Mouse (Mus musculus): Measurements from ENCODE around the gene Hip1. TPM values are rescaled to one million over a fixed set of nuclear protein-coding genes. Genes with fewer than 3 reads are reported as not detected.

The Hip1 gene
- polyA plus RNA-seq, 1 experiment from 2014 or later = 5.9 TPM

- ATAC-seq = 0 out of 2 replicates have a peak, but pooled peaks have one; percentile 25
- Histone ChIP-seq H3K4me1 (replicated peaks; ENCODE audit: control insufficient read depth, insufficient read depth, low read length) (no peaks in the 10 kb centered on the region), H3K27me3 (replicated peaks; ENCODE audit: control insufficient read depth, insufficient read depth, low read length) (no peaks in the 10 kb centered on the region), H3K36me3 (ENCODE audit: control insufficient read depth, insufficient read depth) (no peaks in the 10 kb centered on the region), H3K4me3 (ENCODE audit: low read depth, low read length) (no peak overlapping the region), H3K27ac (ENCODE audit: low read depth, low read length) (no peak overlapping the region), H3K9ac (ENCODE audit: low read depth, low read length) (no peak overlapping the region), H3K4me2 (replicated peaks; ENCODE audit: low read depth) (no peak overlapping the region), H3K9me3 (ENCODE audit: control insufficient read depth) (no peaks in the 10 kb centered on the region)
- WGBS = 71% methylated on average over 4 of the region's 4 CpGs
- no peak for TF ChIP-seq CTCF (IDR thresholded peaks at IDR 0.05; ENCODE audit: low read depth)
Observed at GRCm38 (mm10) chr5:135537326-135537725, 7.6 kb downstream of the Hip1 start.

GRCm38 (mm10) chr5:135535867-135536266 is 9.1 kb downstream of the Hip1 start:
- Histone ChIP-seq H3K4me3 (ENCODE audit: low read depth, low read length) (no peak overlapping the region), H3K4me1 (replicated peaks; ENCODE audit: control insufficient read depth, insufficient read depth, low read length) (no peaks in the 10 kb centered on the region), H3K9me3 (ENCODE audit: control insufficient read depth) (no peaks in the 10 kb centered on the region), H3K27ac (ENCODE audit: low read depth, low read length) (no peak overlapping the region), H3K4me2 (replicated peaks; ENCODE audit: low read depth) (no peak overlapping the region), H3K36me3 (ENCODE audit: control insufficient read depth, insufficient read depth) (no peaks in the 10 kb centered on the region), H3K27me3 (replicated peaks; ENCODE audit: control insufficient read depth, insufficient read depth, low read length) (no peaks in the 10 kb centered on the region), H3K9ac (ENCODE audit: low read depth, low read length) (no peak overlapping the region)
- TF ChIP-seq CTCF (IDR thresholded peaks at IDR 0.05; ENCODE audit: low read depth) = no peak
- no peak for ATAC-seq

- Histone ChIP-seq H3K9ac (ENCODE audit: low read depth, low read length) (no peak overlapping the region), H3K4me2 (replicated peaks; ENCODE audit: low read depth) (no peak overlapping the region), H3K27ac (ENCODE audit: low read depth, low read length) (no peak overlapping the region), H3K4me1 (replicated peaks; ENCODE audit: control insufficient read depth, insufficient read depth, low read length) (no peaks in the 10 kb centered on the region), H3K27me3 (replicated peaks; ENCODE audit: control insufficient read depth, insufficient read depth, low read length) (no peaks in the 10 kb centered on the region), H3K4me3 (ENCODE audit: low read depth, low read length) (no peak overlapping the region), H3K9me3 (ENCODE audit: control insufficient read depth) (no peaks in the 10 kb centered on the region), H3K36me3 (ENCODE audit: control insufficient read depth, insufficient read depth) (no peaks in the 10 kb centered on the region)
- ATAC-seq = no peak
- 57% methylated on average over 10 of the region's 10 CpGs for WGBS
- no peak for TF ChIP-seq CTCF (IDR thresholded peaks at IDR 0.05; ENCODE audit: low read depth)
Observed at GRCm38 (mm10) chr5:135533431-135533830, 11.5 kb downstream of the Hip1 start.

GRCm38 (mm10) chr5:135531306-135531845 is 13.5 kb downstream of the Hip1 start:
- Histone ChIP-seq H3K9ac (ENCODE audit: low read depth, low read length) (no peak overlapping the region), H3K36me3 (ENCODE audit: control insufficient read depth, insufficient read depth) (no peaks in the 10 kb centered on the region), H3K9me3 (ENCODE audit: control insufficient read depth) (no peaks in the 10 kb centered on the region), H3K27me3 (replicated peaks; ENCODE audit: control insufficient read depth, insufficient read depth, low read length) (no peaks in the 10 kb centered on the region), H3K4me1 (replicated peaks; ENCODE audit: control insufficient read depth, insufficient read depth, low read length) (no peaks in the 10 kb centered on the region), H3K27ac (ENCODE audit: low read depth, low read length) (no peak overlapping the region), H3K4me2 (replicated peaks; ENCODE audit: low read depth) (no peak overlapping the region), H3K4me3 (ENCODE audit: low read depth, low read length) (no peak overlapping the region)
- no peak for ATAC-seq
- no peak for TF ChIP-seq CTCF (IDR thresholded peaks at IDR 0.05; ENCODE audit: low read depth)
- 65% methylated on average over 11 of the region's 11 CpGs for WGBS

- no peaks in the 10 kb centered on the region for H3K27me3 ChIP-seq (replicated peaks; ENCODE audit: control insufficient read depth, insufficient read depth, low read length)
- H3K4me3 ChIP-seq (ENCODE audit: low read depth, low read length) = no peak overlapping the region
- H3K4me1 ChIP-seq (replicated peaks; ENCODE audit: control insufficient read depth, insufficient read depth, low read length) = no peaks in the 10 kb centered on the region
- 83% methylated on average over 2 of the region's 2 CpGs for WGBS
- H3K27ac ChIP-seq (ENCODE audit: low read depth, low read length) = no peak overlapping the region
- TF ChIP-seq CTCF (IDR thresholded peaks at IDR 0.05; ENCODE audit: low read depth) = no peak
- no peak for ATAC-seq
- no peak overlapping the region for H3K9ac ChIP-seq (ENCODE audit: low read depth, low read length)
- H3K9me3 ChIP-seq (ENCODE audit: control insufficient read depth) = no peaks in the 10 kb centered on the region
- H3K4me2 ChIP-seq (replicated peaks; ENCODE audit: low read depth) = no peak overlapping the region
- H3K36me3 ChIP-seq (ENCODE audit: control insufficient read depth, insufficient read depth) = no peaks in the 10 kb centered on the region
Observed at GRCm38 (mm10) chr5:135529964-135530363, 15.0 kb downstream of the Hip1 start.

GRCm38 (mm10) chr5:135529310-135529709 is 15.6 kb downstream of the Hip1 start:
- Histone ChIP-seq H3K4me2 (replicated peaks; ENCODE audit: low read depth) (no peak overlapping the region), H3K9ac (ENCODE audit: low read depth, low read length) (no peak overlapping the region), H3K4me3 (ENCODE audit: low read depth, low read length) (no peak overlapping the region), H3K27ac (ENCODE audit: low read depth, low read length) (no peak overlapping the region), H3K9me3 (ENCODE audit: control insufficient read depth) (no peaks in the 10 kb centered on the region), H3K27me3 (replicated peaks; ENCODE audit: control insufficient read depth, insufficient read depth, low read length) (no peaks in the 10 kb centered on the region), H3K36me3 (ENCODE audit: control insufficient read depth, insufficient read depth) (no peaks in the 10 kb centered on the region), H3K4me1 (replicated peaks; ENCODE audit: control insufficient read depth, insufficient read depth, low read length) (no peaks in the 10 kb centered on the region)
- TF ChIP-seq CTCF (IDR thresholded peaks at IDR 0.05; ENCODE audit: low read depth) = peak; percentile 60
- 87% methylated on average over 3 of the region's 3 CpGs for WGBS
- ATAC-seq = no peak

GRCm38 (mm10) chr5:135527986-135528385 is 16.9 kb downstream of the Hip1 start:
- H3K4me2 ChIP-seq (replicated peaks; ENCODE audit: low read depth) = no peak overlapping the region
- no peaks in the 10 kb centered on the region for H3K27me3 ChIP-seq (replicated peaks; ENCODE audit: control insufficient read depth, insufficient read depth, low read length)
- no peak overlapping the region for H3K9ac ChIP-seq (ENCODE audit: low read depth, low read length)
- H3K9me3 ChIP-seq (ENCODE audit: control insufficient read depth) = no peaks in the 10 kb centered on the region
- H3K27ac ChIP-seq (ENCODE audit: low read depth, low read length) = no peak overlapping the region
- no peak for TF ChIP-seq CTCF (IDR thresholded peaks at IDR 0.05; ENCODE audit: low read depth)
- no peaks in the 10 kb centered on the region for H3K36me3 ChIP-seq (ENCODE audit: control insufficient read depth, insufficient read depth)
- no peak for ATAC-seq
- no peak overlapping the region for H3K4me3 ChIP-seq (ENCODE audit: low read depth, low read length)
- WGBS = 48% methylated on average over 7 of the region's 7 CpGs
- no peaks in the 10 kb centered on the region for H3K4me1 ChIP-seq (replicated peaks; ENCODE audit: control insufficient read depth, insufficient read depth, low read length)

Data from intestine, postnatal 0 days (tissue).